Mouse (Mus musculus) stomach, embryonic 14.5 days (tissue): ENCODE results near the gene Ttc7b. TPM values are rescaled to one million over a fixed set of nuclear protein-coding genes. Genes with fewer than 3 reads are reported as not detected.
A peak's percentile ranks its signal among the peaks of the same experiment; 100 is the strongest.

Experiments used
- ATAC-seq: fragments of 200-750 bp; cut with Nextera tagmentation; 2 replicates; pipeline ENCODE4 v1.8.0; 2017; ENCODE audit warnings: low read depth, moderate TSS enrichment; ENCODE audit not compliant: insufficient number of reproducible peaks, insufficient read depth, low FRiP score
- H3K27ac ChIP-seq: fragments of 300-500 bp; sonication (generic); 2 replicates; pipeline ENCODE4 v1.5.1; 2014; ENCODE audit warnings: mild to moderate bottlenecking, low read length, moderate library complexity, mixed read lengths
- H3K27me3 ChIP-seq: fragments of 300-500 bp; sonication (generic); 2 replicates; pipeline ENCODE4 v1.6.1; 2014; ENCODE audit warnings: low read length, control low read depth, mixed read lengths; ENCODE audit not compliant: control insufficient read depth, insufficient read depth
- H3K36me3 ChIP-seq: fragments of 300-500 bp; sonication (generic); 2 replicates; pipeline ENCODE4 v1.6.1; 2014; ENCODE audit warnings: mild to moderate bottlenecking, control low read depth, low read length, moderate library complexity, mixed read lengths; ENCODE audit not compliant: control insufficient read depth, insufficient read depth
- H3K4me1 ChIP-seq: fragments of 300-500 bp; sonication (generic); 2 replicates; pipeline ENCODE4 v1.6.1; 2014; ENCODE audit warnings: low read length, control low read depth, mixed read lengths; ENCODE audit not compliant: control insufficient read depth, insufficient read depth
- H3K4me2 ChIP-seq: fragments of 300-500 bp; sonication (generic); replicated peaks from 2 replicates; pipeline ENCODE4 v1.6.1; 2014; ENCODE audit warnings: low read depth, low read length, control low read depth
- H3K4me3 ChIP-seq: fragments of 300-500 bp; sonication (generic); 2 replicates; pipeline ENCODE4 v1.5.1; 2014; ENCODE audit warnings: low read depth, low read length, control low read depth
- H3K9ac ChIP-seq: fragments of 300-500 bp; sonication (generic); replicated peaks from 2 replicates; pipeline ENCODE4 v1.6.1; 2014; ENCODE audit warnings: low read depth, mild to moderate bottlenecking, control low read depth, low read length, moderate library complexity, mixed read lengths
- H3K9me3 ChIP-seq: fragments of 300-500 bp; sonication (generic); 2 replicates; pipeline ENCODE4 v1.6.1; 2016; ENCODE audit warnings: low read depth, low read length, control low read depth; ENCODE audit not compliant: control insufficient read depth
- WGBS: fragments of 180-500 bp; shearing (Covaris S2); extraction: QIAGEN DNeasy Blood & Tissue Kit; methylation state at CpG from one replicate; pipeline ENCODE4 v1.1.7; 2014; 5-methylcytosine and 5-hydroxymethylcytosine counted together
- polyA plus RNA-seq: library from polyadenylated mRNA; unstranded; fragments of >200 nt; fragmentation: Nextera tagmentation; extraction: Ambion mirVana; gene quantifications from 2 replicates; pipeline ENCODE4 v1.2.1, GENCODE M21; 2014

Gene Ttc7b
- polyA plus RNA-seq, 1 experiment from 2014 or later: 6.4 TPM

DNA sequence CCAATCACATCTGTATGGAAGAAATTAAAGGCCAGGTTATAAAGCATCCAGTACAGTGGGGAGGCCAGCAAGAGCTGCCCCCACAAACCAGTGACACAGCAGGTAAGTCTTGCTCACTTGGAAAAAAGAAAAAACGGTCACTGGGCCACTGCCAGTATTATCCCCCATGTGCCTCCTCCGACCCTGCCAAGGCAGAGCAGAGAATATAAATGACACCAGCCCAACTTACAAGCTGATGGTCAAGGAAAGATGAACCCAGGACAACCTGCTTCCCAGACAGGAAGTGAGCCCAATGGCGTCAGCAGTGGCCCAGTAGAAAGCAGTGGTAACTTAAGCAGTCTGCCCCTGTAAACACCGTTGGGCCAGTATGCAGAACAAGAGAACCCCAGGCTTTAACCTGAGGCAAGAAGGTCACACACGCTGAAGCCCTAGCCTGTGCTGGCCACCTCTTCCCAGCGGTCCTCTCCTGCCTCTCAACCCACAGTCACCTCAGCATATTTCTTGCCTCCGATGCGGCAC, 115.1 kb downstream of the Ttc7b start:
- Histone ChIP-seq H3K4me2 (no peak overlapping the region), H3K9ac (no peak overlapping the region), H3K27ac (no peak overlapping the region), H3K36me3 (peaks cover 12% of the 10 kb centered on the region; the same call in 1 of the 2 replicates), H3K9me3 (no peaks in the 10 kb centered on the region), H3K4me3 (no peak overlapping the region), H3K27me3 (no peaks in the 10 kb centered on the region), H3K4me1 (peaks cover 20% of the 10 kb centered on the region; the same call in 1 of the 2 replicates)
- WGBS: 84% methylated on average over 8 of the region's 8 CpGs
- ATAC-seq: no peak

- no peak overlapping the region for H3K4me2 ChIP-seq
- no peaks in the 10 kb centered on the region for H3K9me3 ChIP-seq
- peak overlapping the region; percentile 23; the same call in 1 of the 2 replicates for H3K27ac ChIP-seq
- no peaks in the 10 kb centered on the region for H3K27me3 ChIP-seq
- H3K9ac ChIP-seq: no peak overlapping the region
- H3K36me3 ChIP-seq: peaks cover 12% of the 10 kb centered on the region; the same call in 1 of the 2 replicates
- H3K4me3 ChIP-seq: no peak overlapping the region
- H3K4me1 ChIP-seq: peaks cover 24% of the 10 kb centered on the region; the same call in 1 of the 2 replicates
- peak; percentile 50; the same call in 1 of the 2 replicates for ATAC-seq
- 37% methylated on average over 3 of the region's 3 CpGs for WGBS
Measured at GRCm38 (mm10) chr12:100404430-100404829, 116.2 kb downstream of the Ttc7b start.

DNA sequence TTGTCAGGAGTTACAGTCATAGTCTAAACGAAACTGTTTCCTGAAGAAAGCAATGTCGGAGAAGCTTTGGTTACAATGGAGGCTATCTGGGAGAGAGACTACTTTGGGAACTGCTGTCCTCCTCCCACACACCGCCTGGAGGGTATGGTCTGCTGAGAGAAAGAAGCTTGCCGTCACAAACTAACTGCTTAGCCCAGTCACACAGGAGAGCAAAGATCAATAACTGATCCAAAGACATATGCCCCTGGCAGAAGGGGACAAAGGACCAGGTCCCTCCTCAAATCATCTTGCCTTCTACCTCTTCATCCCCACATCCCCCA, 117.7 kb downstream of the Ttc7b start:
- peaks cover 33% of the 10 kb centered on the region; the same call in 1 of the 2 replicates for H3K4me1 ChIP-seq
- 84% methylated on average over 4 of the region's 4 CpGs for WGBS

DNA sequence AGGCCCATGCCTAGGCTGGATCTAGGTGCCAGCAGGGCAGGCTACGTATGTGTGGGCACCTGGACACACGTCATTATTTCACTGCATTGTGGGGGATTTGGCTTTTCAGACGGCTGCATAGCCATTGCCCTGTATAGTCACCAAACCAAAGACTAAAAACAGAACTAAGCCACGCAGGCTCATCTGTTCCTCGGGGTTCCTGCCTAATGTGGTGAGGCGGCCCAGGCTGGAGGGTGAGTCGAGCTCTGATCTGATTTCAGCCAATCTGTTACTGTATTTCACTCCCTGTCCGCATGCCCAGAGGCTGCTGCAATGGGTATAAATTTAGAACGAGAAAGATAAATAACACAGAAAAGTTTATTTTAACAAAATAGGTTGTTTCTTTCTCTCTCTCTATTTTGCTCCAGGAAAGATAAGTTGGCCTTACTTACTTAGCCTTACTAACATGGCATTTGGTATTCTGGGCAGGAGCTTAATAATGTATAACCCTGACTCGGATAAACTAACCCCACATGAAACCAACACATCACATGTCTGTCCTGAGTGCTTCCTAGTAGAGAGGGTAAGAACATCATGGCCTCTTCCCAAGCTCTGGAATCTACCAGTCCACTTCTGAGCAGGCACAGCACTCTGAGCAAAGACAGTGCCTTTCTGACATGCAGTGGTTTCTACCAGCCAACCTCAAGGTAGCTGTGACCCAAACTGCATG, 118.2 kb downstream of the Ttc7b start:
- no peak for ATAC-seq
- WGBS: 87% methylated on average over 10 of the region's 10 CpGs
- Histone ChIP-seq H3K27ac (no peak overlapping the region), H3K4me2 (no peak overlapping the region), H3K27me3 (no peaks in the 10 kb centered on the region), H3K4me1 (peaks cover 31% of the 10 kb centered on the region; the same call in 1 of the 2 replicates), H3K4me3 (no peak overlapping the region), H3K36me3 (peaks cover 12% of the 10 kb centered on the region; the same call in 1 of the 2 replicates), H3K9me3 (no peaks in the 10 kb centered on the region), H3K9ac (no peak overlapping the region)

More for the DNA sequence above, 117.7 kb downstream of the Ttc7b start:
- Histone ChIP-seq H3K36me3 (peaks cover 12% of the 10 kb centered on the region; the same call in 1 of the 2 replicates), H3K4me3 (no peak overlapping the region), H3K4me2 (no peak overlapping the region), H3K27me3 (no peaks in the 10 kb centered on the region), H3K9me3 (no peaks in the 10 kb centered on the region), H3K27ac (no peak overlapping the region), H3K9ac (no peak overlapping the region)
- ATAC-seq: no peak

GRCm38 (mm10) chr12:100400119-100400518, 120.5 kb downstream of the Ttc7b start:
- Histone ChIP-seq H3K4me2 (no peak overlapping the region), H3K36me3 (peaks cover 12% of the 10 kb centered on the region; the same call in 1 of the 2 replicates), H3K27ac (no peak overlapping the region), H3K9me3 (no peaks in the 10 kb centered on the region), H3K9ac (no peak overlapping the region), H3K27me3 (no peaks in the 10 kb centered on the region), H3K4me1 (peaks cover 19% of the 10 kb centered on the region; the same call in 1 of the 2 replicates), H3K4me3 (no peak overlapping the region)
- ATAC-seq: no peak
- whole genome bisulfite sequencing: 86% methylated on average over 3 of the region's 3 CpGs

DNA sequence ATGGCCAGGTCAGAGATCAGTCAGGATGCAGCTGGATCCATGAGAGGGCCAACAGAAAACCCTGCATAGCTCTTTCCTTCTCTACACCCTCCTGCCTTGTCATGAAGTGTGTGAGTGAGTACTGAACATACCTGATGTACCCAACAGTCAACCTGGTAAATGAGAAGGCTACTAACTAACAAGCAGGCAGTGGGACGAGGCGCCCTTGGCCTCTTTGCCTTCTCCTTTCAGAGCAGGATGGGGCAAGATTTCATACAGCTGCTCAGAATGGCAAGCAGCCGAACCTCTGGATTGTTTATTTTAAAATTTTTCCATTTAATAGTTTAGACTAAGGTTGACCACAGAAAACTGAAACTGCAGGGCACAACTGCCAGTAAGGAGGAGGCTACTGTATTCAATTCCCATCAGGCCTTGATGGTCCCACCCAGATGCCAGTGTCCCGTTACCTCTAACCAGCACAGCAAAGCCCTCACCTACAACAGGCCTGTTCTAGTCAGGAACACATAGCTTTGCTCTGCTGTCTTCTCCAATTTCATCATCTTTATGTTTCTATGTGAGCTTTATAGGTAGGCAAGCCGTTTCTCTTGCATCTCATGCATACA, 121.4 kb downstream of the Ttc7b start:
- no peaks in the 10 kb centered on the region for H3K9me3 ChIP-seq
- no peaks in the 10 kb centered on the region for H3K27me3 ChIP-seq
- ATAC-seq: no peak
- no peak overlapping the region for H3K9ac ChIP-seq
- H3K27ac ChIP-seq: peak overlapping the region; percentile 48; the same call in 1 of the 2 replicates
- H3K4me3 ChIP-seq: no peak overlapping the region
- peaks cover 12% of the 10 kb centered on the region; the same call in 1 of the 2 replicates for H3K36me3 ChIP-seq
- no peak overlapping the region for H3K4me2 ChIP-seq
- peaks cover 19% of the 10 kb centered on the region; the same call in 1 of the 2 replicates for H3K4me1 ChIP-seq
- WGBS: 47% methylated on average over 5 of the region's 5 CpGs

DNA sequence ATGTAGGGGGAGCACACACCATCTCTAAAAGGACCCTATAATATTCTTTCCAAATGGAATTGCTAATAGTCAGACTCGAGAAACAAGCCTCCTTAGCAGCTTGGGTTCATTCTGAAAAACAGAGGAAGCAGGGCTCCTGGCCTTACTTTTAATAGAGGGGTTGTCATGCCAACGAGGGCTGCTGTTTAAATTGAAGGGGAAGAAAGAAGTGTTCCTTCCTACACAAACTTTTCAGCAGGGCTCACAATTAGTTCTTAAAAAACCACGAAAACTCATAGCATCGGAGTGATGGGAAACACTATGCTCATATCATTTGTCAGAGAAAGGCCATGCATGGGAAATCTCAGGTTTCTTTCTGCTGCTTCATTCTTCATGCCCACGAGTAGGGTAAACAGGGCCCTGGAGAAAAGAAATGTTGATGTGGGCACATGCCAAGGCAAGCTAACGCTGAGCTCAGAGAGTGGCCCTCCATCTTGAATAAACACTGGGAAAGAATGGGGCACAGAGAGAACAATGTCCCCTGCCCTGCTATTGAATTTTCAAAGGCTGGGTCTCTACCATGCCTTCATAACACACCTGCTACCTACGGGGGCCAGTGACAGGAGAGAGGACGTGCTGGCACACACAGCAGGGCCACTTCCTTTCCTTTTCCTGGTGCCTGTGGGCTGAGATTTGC, 122.2 kb downstream of the Ttc7b start:
- Histone ChIP-seq H3K9ac (no peak overlapping the region), H3K36me3 (peaks cover 12% of the 10 kb centered on the region; the same call in 1 of the 2 replicates), H3K4me1 (peaks cover 16% of the 10 kb centered on the region; the same call in 1 of the 2 replicates), H3K4me2 (no peak overlapping the region), H3K27ac (peak overlapping the region; percentile 48; the same call in 1 of the 2 replicates), H3K27me3 (no peaks in the 10 kb centered on the region), H3K9me3 (no peaks in the 10 kb centered on the region), H3K4me3 (no peak overlapping the region)
- 55% methylated on average over 8 of the region's 8 CpGs for WGBS
- ATAC-seq: no peak
